Mouse (Mus musculus) kidney, adult 2 months (tissue): ENCODE measurements at regions not wholly inside any gene's neighbourhood (a gene's known extent, or its start where the extent isn't known, plus 50 kb on each side); places are given as distances from the start of the nearest gene placed in this dataset.

Experiments
- CTCF ChIP-seq: fragments of 200-500 bp; conservative IDR thresholded peaks from 2 replicates; pipeline ENCODE4 v1.5.1; 2011; ENCODE audit warnings: low read depth, mild to moderate bottlenecking, control low read depth, low read length, moderate library complexity, mixed read lengths; ENCODE audit not compliant: insufficient read depth, insufficient read length
- POLR2A ChIP-seq: fragments of 200-500 bp; IDR thresholded peaks from one replicate; pipeline ENCODE4 v1.6.1; 2011; ENCODE audit warnings: low read depth, low read length, control low read depth

DNA sequence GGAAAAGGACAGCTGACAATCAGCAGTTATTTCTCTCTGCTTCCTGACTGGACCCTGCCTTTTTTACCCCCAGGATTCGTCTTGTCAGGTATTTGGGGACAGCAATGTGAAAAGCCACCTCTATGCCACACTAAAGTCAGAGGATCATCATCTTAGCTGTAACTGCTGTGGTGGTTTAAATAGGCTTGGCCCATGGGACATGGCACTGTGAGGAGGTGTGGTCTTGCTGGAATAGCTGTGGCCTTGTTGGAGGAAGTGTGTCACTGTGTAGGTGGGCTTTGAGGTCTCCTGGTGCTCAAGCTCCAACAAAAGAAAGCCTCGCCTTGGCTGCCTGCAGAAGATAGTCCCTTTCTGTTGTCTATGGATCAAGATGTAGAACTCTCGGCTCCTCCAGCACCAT lies 83.9 kb upstream of the Dlg1 start:
- no peak for TF ChIP-seq POLR2A
- no peak for TF ChIP-seq CTCF
